Mouse (Mus musculus) spleen, adult 18-20 months (tissue): ENCODE data around the gene Lasp1.

ENCODE experiments used
- DNase-seq, 2 experiments: peaks; one replicate each; pipeline ENCODE4 v3.0.0; 2022; ENCODE audit warnings: mixed read lengths in 2 of 2

The Lasp1 gene

GRCm38 (mm10) chr11:97797369-97798082 is 1.3 kb upstream of the Lasp1 start:
- DNase-seq = no peak

- no peak for DNase-seq
These were observed 741 bp upstream of the Lasp1 start for GRCm38 (mm10) chr11:97798083-97798435.

- DNase-seq = peak; percentile 83 to 87
These were observed 570 bp downstream of the Lasp1 start for GRCm38 (mm10) chr11:97799146-97799993.

- peak; percentile 70 to 74 for DNase-seq
These were observed 1.3 kb downstream of the Lasp1 start for GRCm38 (mm10) chr11:97799994-97800690.

- no peak for DNase-seq
These were observed 2.0 kb downstream of the Lasp1 start for GRCm38 (mm10) chr11:97800691-97801408.

GRCm38 (mm10) chr11:97801409-97802193 is 2.8 kb downstream of the Lasp1 start:
- no peak for DNase-seq

- no peak for DNase-seq
These were observed 3.3 kb downstream of the Lasp1 start for GRCm38 (mm10) chr11:97802194-97802470.

GRCm38 (mm10) chr11:97802495-97802894 is 3.7 kb downstream of the Lasp1 start:
- no peak for DNase-seq

- no peak for DNase-seq
These were observed 5.0 kb downstream of the Lasp1 start for GRCm38 (mm10) chr11:97803847-97804246.

- DNase-seq = no peak
These were observed 6.3 kb downstream of the Lasp1 start for GRCm38 (mm10) chr11:97804841-97805661.

GRCm38 (mm10) chr11:97805662-97806612 is 7.1 kb downstream of the Lasp1 start:
- DNase-seq = no peak

GRCm38 (mm10) chr11:97806613-97806964 is 7.8 kb downstream of the Lasp1 start:
- no peak for DNase-seq

GRCm38 (mm10) chr11:97807626-97808025 is 8.8 kb downstream of the Lasp1 start:
- no peak for DNase-seq

- DNase-seq = no peak
These were observed 9.3 kb downstream of the Lasp1 start for GRCm38 (mm10) chr11:97808093-97808492.

GRCm38 (mm10) chr11:97808621-97809234 is 9.9 kb downstream of the Lasp1 start:
- no peak for DNase-seq

GRCm38 (mm10) chr11:97809235-97810121 is 10.7 kb downstream of the Lasp1 start:
- DNase-seq = no peak

GRCm38 (mm10) chr11:97810356-97810755 is 11.6 kb downstream of the Lasp1 start:
- DNase-seq = no peak

- no peak for DNase-seq
These were observed 12.2 kb downstream of the Lasp1 start for GRCm38 (mm10) chr11:97810970-97811369.
